Mouse (Mus musculus) lung, adult 2 months (tissue): Measurements from ENCODE around the gene Mast4.

Experiments
- CTCF ChIP-seq: fragments of 200-500 bp; IDR thresholded peaks from 2 replicates; pipeline ENCODE4 v1.5.1; 2011; ENCODE audit warnings: mild to moderate bottlenecking, low read length, control low read depth; ENCODE audit not compliant: insufficient read depth
- POLR2A ChIP-seq: fragments of 200-500 bp; IDR thresholded peaks from 2 replicates; pipeline ENCODE4 v1.6.1; 2011; ENCODE audit warnings: low read depth, mild to moderate bottlenecking, control low read depth, low read length, borderline replicate concordance; ENCODE audit errors: extremely low read depth

DNA sequence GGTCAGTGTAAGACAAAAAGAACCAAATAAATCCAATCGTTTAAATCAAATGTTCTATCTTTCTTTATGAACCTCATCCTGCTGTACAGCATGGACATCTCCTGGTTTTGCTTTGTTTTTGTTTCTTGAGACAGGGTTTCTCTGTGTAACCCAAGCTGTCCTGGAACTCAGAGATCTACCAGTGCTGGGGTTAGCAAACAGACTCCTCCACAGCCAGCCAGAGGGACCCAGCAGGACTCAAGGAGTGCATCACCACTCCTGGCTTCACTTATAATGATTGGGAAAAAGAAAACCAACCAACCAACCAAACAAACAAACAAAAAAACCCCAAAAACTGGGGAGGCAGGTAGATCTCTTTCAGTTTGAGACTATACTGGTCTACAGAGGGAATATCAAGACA is 469.5 kb downstream of the Mast4 start:
- TF ChIP-seq CTCF (no peak), POLR2A (no peak)
